Mouse (Mus musculus) olfactory bulb, adult 2 months (tissue): Measurements from ENCODE around the gene Rnh1.

ENCODE experiments used
- CTCF ChIP-seq: fragments of 200-500 bp; IDR thresholded peaks from 2 replicates; pipeline ENCODE4 v1.5.1; 2012; ENCODE audit warnings: low read depth, mild to moderate bottlenecking, low read length, moderate library complexity; ENCODE audit not compliant: insufficient read depth
- POLR2A ChIP-seq: fragments of 200-500 bp; IDR thresholded peaks from 2 replicates; pipeline ENCODE4 v1.6.1; 2012; ENCODE audit warnings: mild to moderate bottlenecking, low read depth, low read length, moderate library complexity; ENCODE audit not compliant: insufficient read depth

DNA sequence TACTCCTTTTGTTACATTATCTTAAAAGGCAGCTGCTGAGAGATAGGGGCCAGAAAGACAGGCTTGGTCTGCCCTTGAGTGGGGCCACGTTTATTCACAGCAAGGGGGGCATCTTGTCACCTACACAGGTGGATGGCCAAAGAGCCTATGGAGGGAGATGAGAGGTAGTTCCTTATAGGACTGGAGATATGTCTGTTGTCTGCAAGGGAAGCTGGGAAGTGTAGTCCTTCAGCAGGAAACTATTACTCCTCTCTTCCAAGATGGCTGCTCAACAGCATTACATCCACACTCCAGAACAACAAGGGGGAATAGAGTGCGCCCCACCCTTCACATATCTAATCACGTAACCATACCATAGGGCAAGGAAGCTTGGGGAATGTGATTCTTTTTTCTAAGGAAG lies 53.2 kb downstream of the Rnh1 start:
- TF ChIP-seq CTCF (no peak), POLR2A (no peak)
